Mouse (Mus musculus) urinary bladder, postnatal 4 days (tissue): ENCODE measurements around the gene Cox7a2l.

Source experiments
- DNase-seq, 2 experiments: peaks; one replicate each; pipeline ENCODE4 v3.0.0; 2021 to 2022; ENCODE audit warnings: low spot score in 2 of 2

Gene Cox7a2l

DNA sequence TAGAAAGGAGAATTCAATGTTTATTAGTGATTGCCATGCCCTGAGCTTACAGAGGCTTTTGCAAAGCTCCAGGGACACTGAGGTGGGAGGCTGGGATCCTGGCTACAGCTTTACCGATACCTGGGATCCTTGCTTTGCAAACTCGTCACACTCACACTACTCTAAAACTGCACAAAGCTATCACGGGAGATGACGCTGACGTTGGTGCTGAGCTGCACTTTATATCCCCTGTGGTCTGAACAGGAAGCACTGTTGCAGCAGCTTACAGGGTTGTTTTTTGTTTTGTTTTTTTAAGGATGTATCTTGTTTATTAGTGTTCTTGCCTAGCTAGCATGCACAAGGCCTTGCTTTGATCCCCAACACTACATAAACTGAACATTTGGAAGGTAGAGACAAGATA lies 63.5 kb downstream of the Cox7a2l start:
- DNase-seq = no peak

DNA sequence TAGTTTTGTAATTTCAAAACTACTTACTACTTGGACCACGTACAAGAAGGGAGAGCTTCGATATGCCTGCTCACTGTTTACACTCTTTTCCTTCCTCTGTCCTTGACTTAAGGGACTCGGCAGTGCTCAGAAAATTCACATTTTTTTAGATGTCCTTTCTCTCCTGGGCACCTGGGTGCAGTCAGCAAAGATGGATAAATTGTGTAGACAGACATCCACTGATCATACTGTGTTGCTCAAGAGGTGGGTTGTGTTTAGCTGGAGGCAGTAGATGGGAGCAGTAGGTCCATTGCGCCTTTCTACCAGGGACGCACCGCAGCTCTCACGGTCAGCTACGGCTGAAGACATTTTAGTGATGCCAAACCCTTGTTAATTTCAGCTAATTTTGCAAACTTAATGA lies 64.7 kb downstream of the Cox7a2l start:
- DNase-seq = no peak
